Comparison of ENCODE assay signal across 19 mouse cellular contexts in the genomic region with DNA sequence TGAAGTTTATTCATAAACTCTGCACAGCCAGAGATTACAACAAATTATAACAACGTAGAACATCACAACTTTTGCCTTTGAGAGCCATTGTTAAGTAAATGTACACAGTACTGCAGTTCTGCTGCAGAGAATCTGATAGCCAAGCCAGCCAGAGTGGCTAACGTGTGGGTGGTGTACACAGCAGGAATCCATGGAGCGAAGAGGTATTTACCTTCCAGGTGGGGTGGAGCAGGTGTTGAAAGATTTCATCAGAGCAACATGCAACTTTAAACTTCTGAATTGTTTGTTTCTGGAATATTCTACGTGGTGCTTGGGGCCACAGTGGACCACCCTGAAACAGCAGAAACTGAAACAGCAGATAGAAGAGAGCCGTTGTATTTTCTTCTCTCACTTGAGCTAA.
DNase-seq lines count a peak whose midpoint lies in the region; ATAC-seq and TF ChIP-seq lines count a peak whose summit lies in the region.
"Had no signal": no experiment of that assay in that cellular context is flagged by ENCODE, and none has a peak within 500 bp of the region (broad histone marks: within the 10 kb centered on the region; RNA-seq: fewer than 3 reads in every experiment).

No protein-coding gene starts in this region.

- WGBS in liver, embryonic 13.5 days (ENCODE audit: insufficient replicate concordance) = 54% methylated on average over 5 of the region's 5 CpGs
- WGBS in liver, embryonic 12.5 days (ENCODE audit: insufficient replicate concordance) = 54% methylated on average over 5 of the region's 5 CpGs
- WGBS in lung, embryonic 16.5 days = 44% methylated on average over 5 of the region's 5 CpGs
- WGBS in small intestine, adult 2 months = 32% methylated on average over 5 of the region's 5 CpGs

- no peak for TF ChIP-seq POLR2A in small intestine, adult 2 months (IDR thresholded peaks at IDR 0.05; ENCODE audit: low read depth, low read length)

- ATAC-seq in liver, embryonic 13.5 days (ENCODE audit: low read depth) = 0 out of 2 replicates have a peak, but pooled peaks have one; percentile 22
- no peak for ATAC-seq in liver, embryonic 12.5 days
- peak; percentile 63; the same call in 1 of the 2 replicates for ATAC-seq in lung, embryonic 16.5 days (ENCODE audit: low read depth)
- ATAC-seq: activated CD4-positive, CD25-positive, alpha-beta regulatory T cell, adult 4 months; forebrain, embryonic 16.5 days had no signal

- no peak overlapping the region for H3K9ac ChIP-seq in liver, embryonic 13.5 days
- H3K9ac ChIP-seq in liver, embryonic 12.5 days = no peak overlapping the region
- H3K9ac ChIP-seq in lung, embryonic 16.5 days (ENCODE audit: low read length) = no peak overlapping the region
- H3K9ac ChIP-seq: embryonic facial prominence, embryonic 13.5 days; forebrain, embryonic 12.5 days; heart, embryonic 13.5 days; hindbrain, embryonic 13.5 days had no signal

- H3K4me3 ChIP-seq in liver, embryonic 13.5 days (replicated peaks) = no peak overlapping the region
- no peak overlapping the region for H3K4me3 ChIP-seq in liver, embryonic 12.5 days
- H3K4me3 ChIP-seq in lung, embryonic 16.5 days (ENCODE audit: low read length) = no peak overlapping the region
- no peak overlapping the region for H3K4me3 ChIP-seq in small intestine, adult 2 months (ENCODE audit: low read depth, low read length)
- H3K4me3 ChIP-seq: embryonic facial prominence, embryonic 13.5 days; forebrain, embryonic 12.5 days; heart, embryonic 13.5 days; hindbrain, embryonic 13.5 days had no signal

- no peaks in the 10 kb centered on the region for H3K36me3 ChIP-seq in liver, embryonic 13.5 days
- no peaks in the 10 kb centered on the region for H3K36me3 ChIP-seq in liver, embryonic 12.5 days
- H3K36me3 ChIP-seq in lung, embryonic 16.5 days (ENCODE audit: control insufficient read depth, insufficient read depth, low read length) = no peaks in the 10 kb centered on the region
- no peaks in the 10 kb centered on the region for H3K36me3 ChIP-seq in small intestine, adult 2 months (ENCODE audit: control insufficient read depth, insufficient read depth, low read length)
- H3K36me3 ChIP-seq: embryonic facial prominence, embryonic 13.5 days; forebrain, embryonic 12.5 days; heart, embryonic 13.5 days; hindbrain, embryonic 13.5 days had no signal

- H3K9me3 ChIP-seq in liver, embryonic 13.5 days (replicated peaks) = no peaks in the 10 kb centered on the region
- no peaks in the 10 kb centered on the region for H3K9me3 ChIP-seq in liver, embryonic 12.5 days (replicated peaks)
- H3K9me3 ChIP-seq in lung, embryonic 16.5 days (ENCODE audit: control insufficient read depth, low read length) = no peaks in the 10 kb centered on the region
- H3K9me3 ChIP-seq: embryonic facial prominence, embryonic 13.5 days; forebrain, embryonic 12.5 days; heart, embryonic 13.5 days; hindbrain, embryonic 13.5 days had no signal

- no peak for TF ChIP-seq CTCF in small intestine, adult 2 months (IDR thresholded peaks at IDR 0.05; ENCODE audit: extremely low read depth, insufficient read length, insufficient replicate concordance, low read depth, low read length)

- H3K27ac ChIP-seq in liver, embryonic 13.5 days = no peak overlapping the region
- no peak overlapping the region for H3K27ac ChIP-seq in liver, embryonic 12.5 days
- H3K27ac ChIP-seq in lung, embryonic 16.5 days (ENCODE audit: low read length) = 0 out of 2 replicates have a peak overlapping the region, but pooled peaks have one; percentile 5
- H3K27ac ChIP-seq in small intestine, adult 2 months (ENCODE audit: insufficient read depth, low read depth, low read length) = 0 out of 2 replicates have a peak overlapping the region, but pooled peaks have one; percentile 74
- H3K27ac ChIP-seq: embryonic facial prominence, embryonic 13.5 days; forebrain, embryonic 12.5 days; heart, embryonic 13.5 days; hindbrain, embryonic 13.5 days had no signal

- no peak for DNase-seq in liver, embryonic 13.5 days
- DNase-seq in lung, postnatal 10 days = no peak
- no peak for DNase-seq in embryo, embryonic 10.5 days (ENCODE audit: low spot score)
- no peak for DNase-seq in gastrocnemius, postnatal 10 days
- DNase-seq: adrenal gland, postnatal 14 days; cerebellum, adult 11-12 months; cerebellum, adult 9-10 months; cerebellum, postnatal 25 days; gastrocnemius, postnatal 14 days; heart, postnatal 4 days had no signal

- H3K27me3 ChIP-seq in liver, embryonic 13.5 days = no peaks in the 10 kb centered on the region
- no peaks in the 10 kb centered on the region for H3K27me3 ChIP-seq in liver, embryonic 12.5 days (replicated peaks)
- no peaks in the 10 kb centered on the region for H3K27me3 ChIP-seq in lung, embryonic 16.5 days (ENCODE audit: control insufficient read depth, insufficient read depth, low read depth, low read length)
- no peaks in the 10 kb centered on the region for H3K27me3 ChIP-seq in small intestine, adult 2 months (ENCODE audit: control insufficient read depth, insufficient read depth, low read length)
- H3K27me3 ChIP-seq: embryonic facial prominence, embryonic 13.5 days; forebrain, embryonic 12.5 days; heart, embryonic 13.5 days; hindbrain, embryonic 13.5 days had no signal

- H3K4me2 ChIP-seq in liver, embryonic 13.5 days = no peak overlapping the region
- no peak overlapping the region for H3K4me2 ChIP-seq in liver, embryonic 12.5 days
- H3K4me2 ChIP-seq in lung, embryonic 16.5 days (ENCODE audit: low read depth, low read length) = no peak overlapping the region
- H3K4me2 ChIP-seq: embryonic facial prominence, embryonic 13.5 days; forebrain, embryonic 12.5 days; heart, embryonic 13.5 days; hindbrain, embryonic 13.5 days had no signal

- peaks cover 32% of the 10 kb centered on the region for H3K4me1 ChIP-seq in liver, embryonic 13.5 days (replicated peaks)
- peaks cover 34% of the 10 kb centered on the region for H3K4me1 ChIP-seq in liver, embryonic 12.5 days
- peaks cover 2% of the 10 kb centered on the region; the same call in 1 of the 2 replicates for H3K4me1 ChIP-seq in lung, embryonic 16.5 days (replicated peaks; ENCODE audit: control insufficient read depth, insufficient read depth, low read length)
- peaks cover 40% of the 10 kb centered on the region for H3K4me1 ChIP-seq in small intestine, adult 2 months (ENCODE audit: control insufficient read depth, insufficient read depth, insufficient read length, low read length)
- H3K4me1 ChIP-seq: forebrain, embryonic 12.5 days had no signal

Comparison
In these comparisons a context has a peak if more than half of its experiments do, and no peak if none do; other contexts are left out.
1. H3K27ac ChIP-seq: peak in lung, embryonic 16.5 days (single experiment) and small intestine, adult 2 months (single experiment); none in liver, embryonic 13.5 days (single experiment) and liver, embryonic 12.5 days (single experiment).